Mouse (Mus musculus) thymus, adult 2 months (tissue): ENCODE data around the gene Gltpd2. TPM values are rescaled to one million over a fixed set of nuclear protein-coding genes. Genes with fewer than 3 reads are reported as not detected.

Experiments
- DNase-seq: peaks from one replicate; pipeline ENCODE4 v3.0.0; 2021
- H3K27ac ChIP-seq: fragments of 200-500 bp; 2 replicates; pipeline ENCODE4 v1.5.1; 2012; ENCODE audit warnings: low read length, control low read depth; ENCODE audit not compliant: control insufficient read depth, insufficient read depth
- H3K27me3 ChIP-seq: fragments of 200-500 bp; 2 replicates; pipeline ENCODE4 v1.6.1; 2012; ENCODE audit warnings: mild to moderate bottlenecking, low read length, moderate library complexity, mixed read lengths; ENCODE audit not compliant: control insufficient read depth, insufficient read depth
- H3K36me3 ChIP-seq: fragments of 200-500 bp; 2 replicates; pipeline ENCODE4 v1.6.1; 2012; ENCODE audit warnings: mild to moderate bottlenecking, low read length, moderate library complexity; ENCODE audit not compliant: control insufficient read depth, insufficient read depth
- H3K4me1 ChIP-seq: fragments of 200-500 bp; replicated peaks from 2 replicates; pipeline ENCODE4 v1.6.1; 2012; ENCODE audit warnings: low read length; ENCODE audit not compliant: control insufficient read depth, insufficient read depth
- H3K4me3 ChIP-seq: fragments of 200-500 bp; 2 replicates; pipeline ENCODE4 v1.5.1; 2012; ENCODE audit warnings: mild to moderate bottlenecking, low read length, control low read depth, moderate library complexity; ENCODE audit not compliant: control insufficient read depth, insufficient read depth
- CTCF ChIP-seq: fragments of 200-500 bp; IDR thresholded peaks from 2 replicates; pipeline ENCODE4 v1.5.1; 2012; ENCODE audit warnings: mild to moderate bottlenecking, control low read depth, low read length, moderate library complexity, borderline replicate concordance; ENCODE audit not compliant: control insufficient read depth, poor library complexity, insufficient read depth; ENCODE audit errors: extremely low read depth
- POLR2A ChIP-seq: fragments of 200-500 bp; IDR thresholded peaks from 2 replicates; pipeline ENCODE4 v1.6.1; 2012; ENCODE audit warnings: mild to moderate bottlenecking, low read length, control low read depth, moderate library complexity; ENCODE audit not compliant: control insufficient read depth, poor library complexity, insufficient read depth; ENCODE audit errors: extremely low read depth
- WGBS: fragments of 180-500 bp; shearing (Covaris S2); methylation state at CpG from one replicate; pipeline ENCODE4 v1.1.7; 2018; 5-methylcytosine and 5-hydroxymethylcytosine counted together
- polyA plus RNA-seq: library from polyadenylated mRNA; depleted of rRNA; stranded (reverse); fragments of >200 nt; gene quantifications from 2 replicates; pipeline ENCODE4 v1.2.3, GENCODE M21; 2012

The Gltpd2 gene
- polyA plus RNA-seq, 1 experiment = 0.22 TPM

- TF ChIP-seq CTCF (no peak), POLR2A (no peak)
- Histone ChIP-seq H3K36me3 (no peaks in the 10 kb centered on the region), H3K27ac (no peak overlapping the region; the same call in 1 of the 2 replicates), H3K4me3 (no peak overlapping the region), H3K27me3 (no peaks in the 10 kb centered on the region), H3K4me1 (no peaks in the 10 kb centered on the region)
- no peak for DNase-seq
- WGBS = 84% methylated on average over 3 of the region's 3 CpGs
Measured at GRCm38 (mm10) chr11:70489138-70489537, 29.9 kb upstream of the Gltpd2 start.

- no peaks in the 10 kb centered on the region for H3K4me1 ChIP-seq
- no peak for TF ChIP-seq POLR2A
- no peak for TF ChIP-seq CTCF
- no peak for DNase-seq
- WGBS = 17% methylated on average over 6 of the region's 6 CpGs
- no peak overlapping the region for H3K4me3 ChIP-seq
- H3K36me3 ChIP-seq = no peaks in the 10 kb centered on the region
- H3K27ac ChIP-seq = no peak overlapping the region
- no peaks in the 10 kb centered on the region for H3K27me3 ChIP-seq
Measured at GRCm38 (mm10) chr11:70489684-70490083, 29.3 kb upstream of the Gltpd2 start.

- Histone ChIP-seq H3K27ac (no peak overlapping the region), H3K27me3 (no peaks in the 10 kb centered on the region), H3K4me1 (peaks cover under 1% of the 10 kb centered on the region; the same call in 1 of the 2 replicates), H3K4me3 (no peak overlapping the region), H3K36me3 (no peaks in the 10 kb centered on the region)
- 75% methylated on average over 14 of the region's 14 CpGs for WGBS
- TF ChIP-seq POLR2A = no peak
- TF ChIP-seq CTCF = no peak
- no peak for DNase-seq
Measured at GRCm38 (mm10) chr11:70499566-70500475, 19.2 kb upstream of the Gltpd2 start.

- Histone ChIP-seq H3K36me3 (no peaks in the 10 kb centered on the region), H3K27ac (no peak overlapping the region), H3K4me1 (peaks cover 6% of the 10 kb centered on the region), H3K4me3 (no peak overlapping the region), H3K27me3 (no peaks in the 10 kb centered on the region)
- WGBS = 96% methylated on average over 1 of the region's 1 CpGs
- TF ChIP-seq POLR2A = no peak
- TF ChIP-seq CTCF = no peak
- no peak for DNase-seq
Measured at GRCm38 (mm10) chr11:70500476-70500812, 18.6 kb upstream of the Gltpd2 start.

- Histone ChIP-seq H3K27me3 (no peaks in the 10 kb centered on the region), H3K27ac (no peak overlapping the region), H3K4me3 (no peak overlapping the region), H3K36me3 (no peaks in the 10 kb centered on the region), H3K4me1 (peaks cover 8% of the 10 kb centered on the region)
- 91% methylated on average over 3 of the region's 3 CpGs for WGBS
- no peak for TF ChIP-seq CTCF
- no peak for TF ChIP-seq POLR2A
- no peak for DNase-seq
Measured at GRCm38 (mm10) chr11:70502018-70502417, 17.0 kb upstream of the Gltpd2 start.

GRCm38 (mm10) chr11:70504970-70505369 is 14.0 kb upstream of the Gltpd2 start, which contains the start of gene Tm4sf5:
Tm4sf5 (plus strand) TSS chr11:70505244.
- DNase-seq = no peak
- TF ChIP-seq CTCF = no peak
- TF ChIP-seq POLR2A = no peak
- H3K27me3 ChIP-seq = no peaks in the 10 kb centered on the region
- peaks cover 17% of the 10 kb centered on the region for H3K4me1 ChIP-seq
- H3K27ac ChIP-seq = no peak within 1 kb of the TSS
- no peaks in the 10 kb centered on the region for H3K36me3 ChIP-seq
- 63% methylated on average over 9 of the region's 9 CpGs for WGBS
- no peak within 1 kb of the TSS for H3K4me3 ChIP-seq
